Comparison of ENCODE assay signal across 23 mouse cellular contexts in the genomic region with DNA sequence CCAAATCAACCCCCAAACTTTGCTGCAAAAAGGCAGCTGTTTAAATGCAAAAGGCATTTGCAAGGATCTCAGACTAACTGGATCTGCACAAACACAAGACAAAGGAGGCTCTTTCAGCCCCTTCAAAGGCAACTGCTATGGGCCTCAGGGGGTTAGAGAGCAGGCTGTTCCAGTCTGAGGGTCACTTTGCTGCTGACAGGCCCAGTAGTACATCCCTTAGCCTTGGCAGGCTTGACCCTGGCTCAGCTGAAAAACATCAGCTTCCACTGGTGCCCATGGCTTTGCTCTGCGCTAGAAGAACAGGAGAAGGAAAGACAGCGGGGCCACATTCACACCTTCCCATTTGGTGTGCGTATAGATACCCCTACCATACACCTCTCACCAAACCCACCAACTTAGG.
DNase-seq lines count a peak whose midpoint lies in the region; ATAC-seq lines count a peak whose summit lies in the region.
"Had no signal": no experiment of that assay in that cellular context is flagged by ENCODE, and none has a peak within 500 bp of the region (broad histone marks: within the 10 kb centered on the region; RNA-seq: fewer than 3 reads in every experiment).

No protein-coding gene starts in this region.

- no peaks in the 10 kb centered on the region for H3K9me3 ChIP-seq in hindbrain, embryonic 10.5 days
- no peaks in the 10 kb centered on the region for H3K9me3 ChIP-seq in hindbrain, embryonic 12.5 days (replicated peaks)
- H3K9me3 ChIP-seq: heart, embryonic 10.5 days; limb, embryonic 12.5 days; stomach, embryonic 15.5 days had no signal

- DNase-seq in adrenal gland, adult (ENCODE audit: inconsistent age in 2 of 2, low spot score in 1 of 2), result peak; percentile 56 to 66
- DNase-seq in adrenal gland, postnatal 4 days (ENCODE audit: low spot score in 2 of 2), result no peak
- peak; percentile 27 for DNase-seq in hindbrain, embryonic 10.5 days (ENCODE audit: low spot score)
- DNase-seq in testis, postnatal 14 days (ENCODE audit: low spot score), result peak; percentile 17
- DNase-seq in testis, postnatal 10 days (ENCODE audit: low spot score), result no peak
- DNase-seq in gastrocnemius, adult 8-10 months (ENCODE audit: low spot score in 2 of 2), result no peak
- DNase-seq in thymus, postnatal 25 days, result no peak
- DNase-seq: cerebellum, adult 8-10 months; cerebellum, postnatal 36 days; heart, postnatal 10 days; kidney, adult 18-20 months; kidney, postnatal 4 days; liver, postnatal 0 days; lung, postnatal 10 days; right cerebral cortex, adult 18-20 months; right cerebral cortex, postnatal 4 days; thymus, adult 2 months had no signal

- peaks cover 49% of the 10 kb centered on the region for H3K4me1 ChIP-seq in hindbrain, embryonic 10.5 days (replicated peaks)
- H3K4me1 ChIP-seq in hindbrain, embryonic 12.5 days, result peaks cover 23% of the 10 kb centered on the region
- H3K4me1 ChIP-seq: limb, embryonic 12.5 days had no signal

- no peaks in the 10 kb centered on the region for H3K36me3 ChIP-seq in hindbrain, embryonic 10.5 days
- no peaks in the 10 kb centered on the region for H3K36me3 ChIP-seq in hindbrain, embryonic 12.5 days
- H3K36me3 ChIP-seq: heart, embryonic 10.5 days; limb, embryonic 12.5 days; stomach, embryonic 15.5 days had no signal

- H3K9ac ChIP-seq in hindbrain, embryonic 12.5 days, result no peak overlapping the region
- H3K9ac ChIP-seq: hindbrain, embryonic 14.5 days; limb, embryonic 12.5 days; liver, postnatal 0 days; stomach, embryonic 15.5 days had no signal

- no peak overlapping the region for H3K4me2 ChIP-seq in hindbrain, embryonic 12.5 days (replicated peaks)
- H3K4me2 ChIP-seq: hindbrain, embryonic 14.5 days; limb, embryonic 12.5 days; liver, embryonic 11.5 days; stomach, embryonic 15.5 days had no signal

- H3K4me3 ChIP-seq in hindbrain, embryonic 10.5 days, result no peak overlapping the region
- no peak overlapping the region for H3K4me3 ChIP-seq in hindbrain, embryonic 12.5 days
- H3K4me3 ChIP-seq: heart, embryonic 10.5 days; limb, embryonic 12.5 days; stomach, embryonic 15.5 days had no signal

- H3K27ac ChIP-seq in hindbrain, embryonic 10.5 days, result peak overlapping the region; percentile 47
- no peak overlapping the region for H3K27ac ChIP-seq in hindbrain, embryonic 12.5 days
- H3K27ac ChIP-seq: heart, embryonic 10.5 days; hindbrain, embryonic 14.5 days; limb, embryonic 12.5 days; stomach, embryonic 15.5 days had no signal

- H3K27me3 ChIP-seq in hindbrain, embryonic 10.5 days (ENCODE audit: insufficient read depth, poor library complexity, severe bottlenecking), result no peaks in the 10 kb centered on the region; the same call in 1 of the 2 replicates
- no peaks in the 10 kb centered on the region for H3K27me3 ChIP-seq in hindbrain, embryonic 12.5 days
- H3K27me3 ChIP-seq: stomach, embryonic 15.5 days had no signal

- WGBS in hindbrain, embryonic 10.5 days, result 80% methylated on average over 3 of the region's 3 CpGs
- 81% methylated on average over 3 of the region's 3 CpGs for WGBS in hindbrain, embryonic 12.5 days

- ATAC-seq in hindbrain, embryonic 12.5 days (ENCODE audit: low FRiP score), result no peak
- ATAC-seq: liver, postnatal 0 days had no signal

Comparison
In these comparisons a context has a peak if more than half of its experiments do, and no peak if none do; other contexts are left out.
1. DNase-seq: peak in adrenal gland, adult (2 of 2), hindbrain, embryonic 10.5 days (single experiment) and testis, postnatal 14 days (single experiment); none in adrenal gland, postnatal 4 days (0 of 2), testis, postnatal 10 days (single experiment), gastrocnemius, adult 8-10 months (0 of 2) and thymus, postnatal 25 days (single experiment).